ENCODE assay signal across 11 mouse cellular contexts in genomic region chr13:3221622-3222021, GRCm38 (mm10).
DNase-seq lines count a peak whose midpoint lies in the region; ATAC-seq and TF ChIP-seq lines count a peak whose summit lies in the region.
"Had no signal": no experiment of that assay in that cellular context is flagged by ENCODE, and none has a peak within 500 bp of the region (broad histone marks: within the 10 kb centered on the region; RNA-seq: fewer than 3 reads in every experiment).

No protein-coding gene starts in this region.

- no peak for TF ChIP-seq CTCF in stomach, postnatal 0 days (IDR thresholded peaks at IDR 0.05; ENCODE audit: low read depth)

- no peak for TF ChIP-seq EP300 in stomach, postnatal 0 days (optimal IDR thresholded peaks at IDR 0.05)

- no peaks in the 10 kb centered on the region for H3K27me3 ChIP-seq in embryonic facial prominence, embryonic 14.5 days (replicated peaks; ENCODE audit: control insufficient read depth, insufficient read depth, low read length)
- H3K27me3 ChIP-seq in hindbrain, embryonic 10.5 days (ENCODE audit: insufficient read depth, poor library complexity, severe bottlenecking): no peaks in the 10 kb centered on the region
- H3K27me3 ChIP-seq in midbrain, embryonic 15.5 days (replicated peaks): no peaks in the 10 kb centered on the region
- H3K27me3 ChIP-seq in stomach, postnatal 0 days (ENCODE audit: control insufficient read depth, insufficient read depth, low read length): no peaks in the 10 kb centered on the region
- H3K27me3 ChIP-seq: limb, embryonic 13.5 days had no signal

- ATAC-seq in embryonic facial prominence, embryonic 14.5 days (ENCODE audit: low read depth): no peak
- peak; percentile 67 for ATAC-seq in midbrain, embryonic 15.5 days (replicated peaks)
- no peak for ATAC-seq in activated CD4-positive, CD25-positive, alpha-beta regulatory T cell, adult 4 months
- ATAC-seq in stomach, postnatal 0 days (ENCODE audit: low FRiP score, low TSS enrichment): no peak
- ATAC-seq in monocyte, adult 5-6 weeks (replicated peaks; ENCODE audit: insufficient number of reproducible peaks, low FRiP score, low TSS enrichment, poor library complexity, severe bottlenecking): no peak; the same call in 1 of the 2 replicates

- peak; percentile 19 to 48 for DNase-seq in left cerebral cortex, adult 18-20 months (ENCODE audit: low spot score in 2 of 2)
- no peak for DNase-seq in left cerebral cortex, postnatal 14 days (ENCODE audit: low spot score in 2 of 2)
- DNase-seq in embryonic facial prominence, embryonic 14.5 days (ENCODE audit: low spot score): peak; percentile 0
- peak; percentile 29 for DNase-seq in hindbrain, embryonic 10.5 days (ENCODE audit: low spot score)
- no peak for DNase-seq in stomach, postnatal 0 days (ENCODE audit: low spot score)
- DNase-seq: gastrocnemius, postnatal 25 days; heart, postnatal 36 days had no signal

- no peak overlapping the region for H3K4me3 ChIP-seq in embryonic facial prominence, embryonic 14.5 days (ENCODE audit: low read depth, low read length)
- H3K4me3 ChIP-seq in hindbrain, embryonic 10.5 days: peak overlapping the region; percentile 26; the same call in 1 of the 2 replicates
- no peak overlapping the region for H3K4me3 ChIP-seq in midbrain, embryonic 15.5 days
- no peak overlapping the region for H3K4me3 ChIP-seq in stomach, postnatal 0 days (ENCODE audit: low read depth, low read length)
- H3K4me3 ChIP-seq: limb, embryonic 13.5 days had no signal

- no peaks in the 10 kb centered on the region for H3K4me1 ChIP-seq in embryonic facial prominence, embryonic 14.5 days (ENCODE audit: control insufficient read depth, insufficient read depth, low read length)
- H3K4me1 ChIP-seq in hindbrain, embryonic 10.5 days (replicated peaks): peaks cover 5% of the 10 kb centered on the region
- H3K4me1 ChIP-seq in midbrain, embryonic 15.5 days: no peaks in the 10 kb centered on the region
- no peaks in the 10 kb centered on the region for H3K4me1 ChIP-seq in stomach, postnatal 0 days (replicated peaks; ENCODE audit: control insufficient read depth, insufficient read depth)
- H3K4me1 ChIP-seq: limb, embryonic 13.5 days had no signal

- WGBS in embryonic facial prominence, embryonic 14.5 days: 74% methylated on average over 16 of the region's 16 CpGs
- 50% methylated on average over 16 of the region's 16 CpGs for WGBS in hindbrain, embryonic 10.5 days
- WGBS in midbrain, embryonic 15.5 days: 57% methylated on average over 16 of the region's 16 CpGs
- 76% methylated on average over 16 of the region's 16 CpGs for WGBS in stomach, postnatal 0 days

- no peak overlapping the region for H3K27ac ChIP-seq in embryonic facial prominence, embryonic 14.5 days (replicated peaks; ENCODE audit: low read depth, low read length)
- H3K27ac ChIP-seq in hindbrain, embryonic 10.5 days: peak overlapping the region; percentile 67; the same call in 1 of the 2 replicates
- no peak overlapping the region for H3K27ac ChIP-seq in midbrain, embryonic 15.5 days
- no peak overlapping the region for H3K27ac ChIP-seq in stomach, postnatal 0 days (replicated peaks)
- H3K27ac ChIP-seq: limb, embryonic 13.5 days had no signal

- no peak overlapping the region for H3K4me2 ChIP-seq in embryonic facial prominence, embryonic 14.5 days (ENCODE audit: low read depth, low read length)
- H3K4me2 ChIP-seq in midbrain, embryonic 15.5 days: peak overlapping the region; percentile 39
- no peak overlapping the region for H3K4me2 ChIP-seq in stomach, postnatal 0 days (replicated peaks; ENCODE audit: low read depth)
- H3K4me2 ChIP-seq: limb, embryonic 13.5 days had no signal

- no peaks in the 10 kb centered on the region for H3K9me3 ChIP-seq in embryonic facial prominence, embryonic 14.5 days (ENCODE audit: control insufficient read depth, low read length)
- 0 out of 2 replicates have a peak, but pooled peaks cover 6% of the 10 kb centered on the region for H3K9me3 ChIP-seq in hindbrain, embryonic 10.5 days
- no peaks in the 10 kb centered on the region for H3K9me3 ChIP-seq in midbrain, embryonic 15.5 days
- H3K9me3 ChIP-seq in stomach, postnatal 0 days (ENCODE audit: control insufficient read depth, low read length): no peaks in the 10 kb centered on the region

- no peaks in the 10 kb centered on the region for H3K36me3 ChIP-seq in embryonic facial prominence, embryonic 14.5 days (ENCODE audit: control insufficient read depth, insufficient read depth, low read length)
- H3K36me3 ChIP-seq in hindbrain, embryonic 10.5 days: no peaks in the 10 kb centered on the region
- H3K36me3 ChIP-seq in midbrain, embryonic 15.5 days (replicated peaks): no peaks in the 10 kb centered on the region
- no peaks in the 10 kb centered on the region for H3K36me3 ChIP-seq in stomach, postnatal 0 days (ENCODE audit: control insufficient read depth, insufficient read depth, low read length)
- H3K36me3 ChIP-seq: limb, embryonic 13.5 days had no signal

- intact Hi-C loops in left cerebral cortex, postnatal 14 days (cut with DNase I): no loop called here

- no peak overlapping the region for H3K9ac ChIP-seq in embryonic facial prominence, embryonic 14.5 days (ENCODE audit: low read depth, low read length)
- no peak overlapping the region for H3K9ac ChIP-seq in midbrain, embryonic 15.5 days
- H3K9ac ChIP-seq in stomach, postnatal 0 days (ENCODE audit: low read length): no peak overlapping the region
- H3K9ac ChIP-seq: limb, embryonic 13.5 days had no signal

Comparison
In these comparisons a context has a peak if more than half of its experiments do, and no peak if none do; other contexts are left out.
1. DNase-seq: peak in left cerebral cortex, adult 18-20 months (2 of 2), embryonic facial prominence, embryonic 14.5 days (single experiment) and hindbrain, embryonic 10.5 days (single experiment); none in left cerebral cortex, postnatal 14 days (0 of 2) and stomach, postnatal 0 days (single experiment).